9 mouse cellular contexts compared by ENCODE assay signal in the genomic region with DNA sequence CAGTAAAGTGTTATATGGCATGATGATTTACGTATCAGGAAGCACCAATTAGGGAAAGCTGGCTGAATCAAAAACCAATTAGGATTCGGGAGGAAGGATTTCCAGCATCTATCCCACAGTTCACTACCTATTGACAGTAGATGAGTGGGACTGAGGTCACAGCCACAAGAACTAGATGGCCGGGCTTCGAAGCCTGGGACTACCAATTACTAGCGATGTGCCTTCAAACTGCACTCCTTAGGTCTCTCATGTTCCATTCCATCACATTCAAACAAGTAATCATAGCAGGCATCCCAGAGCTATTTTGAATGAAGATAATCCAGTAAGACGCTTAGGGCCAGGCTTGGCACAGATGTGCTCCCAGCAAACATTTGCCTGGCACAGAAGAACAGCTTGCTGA. TPM values are rescaled to one million over a fixed set of nuclear protein-coding genes. Genes with fewer than 3 reads are reported as not detected.
DNase-seq lines count a peak whose midpoint lies in the region; ATAC-seq lines count a peak whose summit lies in the region.
"Had no signal": no experiment of that assay in that cellular context is flagged by ENCODE, and none has a peak within 500 bp of the region (broad histone marks: within the 10 kb centered on the region; RNA-seq: fewer than 3 reads in every experiment).

No protein-coding gene starts in this region.

- peak overlapping the region; percentile 80 for H3K4me2 ChIP-seq in heart, embryonic 13.5 days
- H3K4me2 ChIP-seq in midbrain, embryonic 12.5 days (replicated peaks), result peak overlapping the region; percentile 61

- no peaks in the 10 kb centered on the region; the same call in 1 of the 2 replicates for H3K36me3 ChIP-seq in heart, embryonic 13.5 days
- H3K36me3 ChIP-seq in hindbrain, embryonic 10.5 days, result peaks cover 18% of the 10 kb centered on the region
- H3K36me3 ChIP-seq in midbrain, embryonic 12.5 days, result peaks cover 6% of the 10 kb centered on the region; the same call in 1 of the 2 replicates

- no peaks in the 10 kb centered on the region for H3K9me3 ChIP-seq in heart, embryonic 13.5 days
- no peaks in the 10 kb centered on the region for H3K9me3 ChIP-seq in hindbrain, embryonic 10.5 days
- no peaks in the 10 kb centered on the region for H3K9me3 ChIP-seq in midbrain, embryonic 12.5 days

- peak overlapping the region; percentile 24 for H3K4me3 ChIP-seq in heart, embryonic 13.5 days
- H3K4me3 ChIP-seq in hindbrain, embryonic 10.5 days, result peak overlapping the region; percentile 81
- H3K4me3 ChIP-seq in midbrain, embryonic 12.5 days, result peak overlapping the region; percentile 17; the same call in 1 of the 2 replicates

- 74% methylated on average over 6 of the region's 6 CpGs for WGBS in heart, embryonic 13.5 days
- WGBS in hindbrain, embryonic 10.5 days, result 75% methylated on average over 6 of the region's 6 CpGs
- WGBS in midbrain, embryonic 12.5 days, result 37% methylated on average over 6 of the region's 6 CpGs

- no peak overlapping the region for H3K27ac ChIP-seq in heart, embryonic 13.5 days (replicated peaks)
- 0 out of 2 replicates have a peak overlapping the region, but pooled peaks have one; percentile 23 for H3K27ac ChIP-seq in hindbrain, embryonic 10.5 days
- no peak overlapping the region for H3K27ac ChIP-seq in midbrain, embryonic 12.5 days (replicated peaks)

- H3K4me1 ChIP-seq in heart, embryonic 13.5 days, result peaks cover 14% of the 10 kb centered on the region
- H3K4me1 ChIP-seq in hindbrain, embryonic 10.5 days (replicated peaks), result peaks cover 30% of the 10 kb centered on the region
- peaks cover 30% of the 10 kb centered on the region for H3K4me1 ChIP-seq in midbrain, embryonic 12.5 days

- no peak for ATAC-seq in heart, embryonic 13.5 days (ENCODE audit: extremely low read depth, insufficient number of reproducible peaks, low FRiP score, low TSS enrichment)
- ATAC-seq in midbrain, embryonic 12.5 days (ENCODE audit: low FRiP score, low read depth), result no peak

- 0 out of 2 replicates have a peak overlapping the region, but pooled peaks have one; percentile 25 for H3K9ac ChIP-seq in heart, embryonic 13.5 days
- 0 out of 2 replicates have a peak overlapping the region, but pooled peaks have one; percentile 15 for H3K9ac ChIP-seq in midbrain, embryonic 12.5 days (replicated peaks)

- no peak for DNase-seq in heart, adult 11 months
- DNase-seq in Muller cell, postnatal 12 days (ENCODE audit: inconsistent ontology term), result peak; percentile 49
- DNase-seq in hindbrain, embryonic 10.5 days (ENCODE audit: low spot score), result no peak
- no peak for DNase-seq in spleen, adult 12 weeks (ENCODE audit: low spot score)
- no peak for DNase-seq in ovary, postnatal 36 days (ENCODE audit: low spot score)
- DNase-seq in urinary bladder, postnatal 14 days (ENCODE audit: low spot score), result no peak
- DNase-seq: adrenal gland, postnatal 14 days had no signal

- H3K27me3 ChIP-seq in heart, embryonic 13.5 days (replicated peaks), result no peaks in the 10 kb centered on the region
- H3K27me3 ChIP-seq in hindbrain, embryonic 10.5 days (ENCODE audit: insufficient read depth, poor library complexity, severe bottlenecking), result no peaks in the 10 kb centered on the region
- no peaks in the 10 kb centered on the region for H3K27me3 ChIP-seq in midbrain, embryonic 12.5 days

RNA-seq across cellular contexts. Expression of a gene that starts 2.3 kb away (rescaled TPM):
- polyA plus RNA-seq in heart, embryonic 13.5 days (2015; fragmentation: Nextera tagmentation; extraction: Ambion mirVana), result 7.3 and 7.5 TPM in 2 replicates
- 15.0 and 20.6 TPM in 2 replicates for polyA plus RNA-seq in hindbrain, embryonic 10.5 days (2016; fragmentation: Nextera tagmentation; extraction: Ambion mirVana)
- 17.4 and 19.1 TPM in 2 replicates for polyA plus RNA-seq in midbrain, embryonic 12.5 days (2016; fragmentation: Nextera tagmentation; extraction: Ambion mirVana)

Comparison
In these comparisons a context has a peak if more than half of its experiments do, and no peak if none do; other contexts are left out.
1. H3K4me3 ChIP-seq: peak in every context shown above with its lines; median percentile 81 in hindbrain, embryonic 10.5 days; 24 in heart, embryonic 13.5 days; 17 in midbrain, embryonic 12.5 days.